Mouse (Mus musculus): ENCODE measurements at regions not wholly inside any gene's neighbourhood (a gene's known extent, or its start where the extent isn't known, plus 50 kb on each side); places are given as distances from the start of the nearest gene placed in this dataset.

DNA sequence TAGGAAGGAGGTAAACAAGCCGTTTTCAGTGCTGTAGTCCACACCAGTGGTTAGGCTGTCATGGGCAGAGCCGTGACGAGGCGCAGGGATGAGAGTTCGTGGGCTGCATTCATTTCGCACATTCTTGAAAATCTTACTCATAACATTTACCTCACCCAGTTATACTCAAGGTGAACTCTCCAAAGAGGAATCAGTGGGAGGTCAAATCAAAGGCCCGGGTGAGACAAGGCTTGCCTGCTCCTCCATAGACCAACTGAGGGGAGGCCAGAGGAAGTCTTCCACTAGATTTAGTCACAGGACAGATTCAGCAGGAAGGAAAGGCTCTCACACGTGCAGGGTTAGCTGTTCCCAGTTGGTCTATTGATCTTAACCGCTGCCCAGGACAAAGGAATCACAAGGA is 262.6 kb upstream of the Cxcr4 start:
- no peak for ATAC-seq (replicated peaks in 1 of 2; ENCODE audit: insufficient read depth in 1 of 2, low FRiP score in 2 of 2, low TSS enrichment in 1 of 2, low read depth in 1 of 2, poor library complexity in 2 of 2, severe bottlenecking in 2 of 2)

DNA sequence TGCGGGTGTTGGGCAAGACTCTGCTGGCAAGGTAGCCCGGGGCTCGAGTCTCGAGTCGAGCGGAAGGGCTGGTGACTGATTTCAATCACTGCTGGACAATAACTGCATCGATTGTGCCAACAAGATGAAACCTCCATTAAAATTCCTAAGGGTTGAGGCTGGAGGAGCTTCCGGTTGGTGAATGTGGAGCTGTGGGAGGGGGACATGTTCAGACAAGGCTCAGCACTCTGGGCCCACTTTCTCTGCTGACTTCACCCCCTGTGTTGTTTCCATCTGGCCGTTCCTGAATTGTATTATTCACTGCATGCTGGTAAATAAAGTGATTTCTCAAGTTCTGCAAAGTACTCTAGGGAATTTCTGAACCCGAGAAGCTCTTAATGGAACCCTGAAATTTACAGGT is 261.2 kb upstream of the Cxcr4 start:
- no peak for ATAC-seq (replicated peaks in 1 of 2; ENCODE audit: insufficient read depth in 1 of 2, low FRiP score in 2 of 2, low TSS enrichment in 1 of 2, low read depth in 1 of 2, poor library complexity in 2 of 2, severe bottlenecking in 2 of 2)

DNA sequence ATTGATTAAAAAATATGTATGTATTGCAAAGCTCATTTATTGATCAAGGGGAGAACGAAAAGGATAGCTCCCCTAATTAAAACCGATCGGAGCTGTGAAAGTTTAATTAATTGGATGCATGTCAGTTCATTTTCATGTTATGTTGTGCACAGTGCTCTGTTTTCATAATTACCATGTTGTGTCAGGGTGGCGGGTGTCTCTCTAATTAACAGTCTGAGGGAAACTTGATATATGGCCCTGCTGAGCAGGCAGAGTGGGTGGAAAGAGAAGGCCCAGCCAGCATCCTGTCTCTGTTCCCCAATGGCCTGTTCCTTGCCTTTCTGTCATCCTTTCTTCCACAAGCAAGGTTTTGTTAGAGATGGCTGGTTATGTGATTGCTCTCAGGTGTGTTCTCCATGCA is 245.3 kb upstream of the Cxcr4 start:
- no peak for ATAC-seq (replicated peaks in 1 of 2; ENCODE audit: insufficient read depth in 1 of 2, low FRiP score in 2 of 2, low TSS enrichment in 1 of 2, low read depth in 1 of 2, poor library complexity in 2 of 2, severe bottlenecking in 2 of 2)

DNA sequence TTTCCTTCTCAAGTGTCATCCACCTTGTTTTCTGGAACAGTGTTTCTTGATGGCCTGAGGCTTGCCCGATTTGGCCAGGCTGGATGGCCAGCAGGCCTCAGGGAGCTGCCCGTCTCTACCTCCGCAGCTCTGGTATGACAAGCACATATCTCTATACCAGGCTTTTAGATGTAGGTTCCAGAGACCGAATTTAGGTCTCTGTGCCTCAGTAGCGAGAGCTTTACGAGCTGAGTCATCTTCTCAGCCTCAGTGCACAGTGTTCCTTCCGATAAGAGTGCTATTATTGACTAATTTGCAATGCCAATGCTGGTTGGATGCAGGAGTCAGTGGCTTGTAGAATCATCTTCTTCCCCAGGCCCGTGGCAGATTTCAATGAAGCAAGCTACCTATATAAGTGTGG is 243.4 kb upstream of the Cxcr4 start:
- ATAC-seq (replicated peaks in 1 of 2; ENCODE audit: insufficient read depth in 1 of 2, low FRiP score in 2 of 2, low TSS enrichment in 1 of 2, low read depth in 1 of 2, poor library complexity in 2 of 2, severe bottlenecking in 2 of 2): no peak

DNA sequence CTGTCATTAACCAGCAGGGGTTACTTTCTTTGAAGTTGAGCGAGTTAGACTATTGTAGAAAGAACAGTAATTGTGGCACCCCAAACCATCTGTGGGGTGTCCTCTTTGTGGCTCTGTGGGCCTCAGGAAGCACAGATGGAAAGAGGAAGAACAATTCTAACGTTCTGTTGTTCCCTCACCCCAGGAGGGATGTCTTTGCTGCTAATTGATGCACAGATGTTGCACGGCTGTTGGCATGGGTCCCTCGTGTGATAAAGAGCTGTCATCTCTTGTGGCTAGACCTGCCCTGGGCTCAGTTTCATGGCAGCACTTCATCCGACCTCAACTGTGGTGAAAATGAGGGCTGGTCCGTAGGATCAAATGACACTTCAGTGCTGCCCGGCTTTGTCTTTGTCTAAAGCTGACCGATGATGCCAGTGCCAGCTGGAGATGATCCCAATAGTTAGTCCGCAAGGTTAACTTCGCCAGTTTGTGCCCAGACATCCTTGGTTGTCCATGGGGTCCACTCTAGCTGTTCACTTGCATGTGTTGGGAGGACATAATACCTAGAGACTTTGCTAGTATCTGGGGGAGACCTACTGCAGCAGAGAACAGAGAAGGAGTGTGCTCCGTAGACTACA is 241.1 kb upstream of the Cxcr4 start:
- ATAC-seq (replicated peaks in 1 of 2; ENCODE audit: insufficient read depth in 1 of 2, low FRiP score in 2 of 2, low TSS enrichment in 1 of 2, low read depth in 1 of 2, poor library complexity in 2 of 2, severe bottlenecking in 2 of 2): peak; percentile 75 to 83

DNA sequence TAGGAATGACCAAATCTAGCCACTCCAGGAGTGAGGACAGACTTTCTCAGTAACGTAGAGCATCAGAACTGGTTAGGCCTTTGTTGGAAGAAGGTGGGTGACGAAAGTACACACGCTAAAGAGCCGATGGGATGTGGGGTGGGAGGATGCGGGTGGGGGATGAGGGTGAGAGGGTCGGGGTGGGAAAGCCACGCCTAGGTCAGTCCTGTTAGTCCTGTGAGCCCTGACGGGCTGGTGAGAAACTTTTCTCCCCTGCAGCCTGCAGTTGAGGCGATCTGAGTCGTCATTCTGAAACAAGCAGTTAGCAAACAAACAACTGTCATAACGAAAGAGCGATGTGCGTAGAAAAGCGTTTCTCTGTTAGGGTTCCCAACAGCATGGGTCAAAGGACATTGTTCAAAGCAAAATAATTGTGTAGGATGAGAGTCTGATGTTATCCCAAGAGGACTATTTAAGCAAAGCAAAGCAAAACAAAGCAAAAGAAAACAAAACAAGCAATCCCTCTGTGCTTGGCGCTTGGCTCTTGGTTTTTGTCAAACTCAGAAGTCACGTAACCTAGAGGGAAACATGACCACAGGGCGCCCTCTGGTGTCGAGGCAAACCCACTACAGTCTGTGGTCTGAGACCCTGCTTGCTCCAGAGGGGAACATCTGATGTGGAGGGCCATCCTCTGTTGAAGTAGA is 240.2 kb upstream of the Cxcr4 start:
- peak; percentile 69 to 73 for ATAC-seq (replicated peaks in 1 of 2; ENCODE audit: insufficient read depth in 1 of 2, low FRiP score in 2 of 2, low TSS enrichment in 1 of 2, low read depth in 1 of 2, poor library complexity in 2 of 2, severe bottlenecking in 2 of 2)

DNA sequence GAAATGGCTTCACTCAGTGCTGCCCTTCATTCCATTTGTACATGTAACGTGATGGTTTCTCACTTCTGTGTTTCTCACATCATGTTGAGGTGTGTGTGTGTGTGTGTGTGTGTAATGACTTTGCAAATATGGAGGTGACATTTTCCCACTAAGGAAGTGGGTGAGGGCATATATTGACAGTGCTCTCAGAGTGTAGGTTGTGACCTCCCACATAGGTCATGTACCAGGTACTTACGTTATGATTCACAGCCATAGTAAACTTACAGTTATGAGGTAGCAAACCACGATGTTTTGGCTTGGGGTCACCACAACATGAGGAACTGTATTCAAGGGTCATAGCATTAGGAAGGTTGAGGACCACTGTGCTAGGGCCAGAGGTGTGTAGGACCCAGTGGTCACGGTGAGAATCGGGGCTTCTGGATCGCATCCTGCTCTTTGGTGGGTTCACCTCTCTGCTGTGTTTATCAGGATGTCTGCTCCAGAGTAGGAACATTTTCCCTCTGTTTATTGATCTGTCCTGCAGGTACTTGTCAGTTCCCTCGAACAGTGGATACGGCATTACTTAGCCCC is 238.7 kb upstream of the Cxcr4 start:
- no peak for ATAC-seq (replicated peaks in 1 of 2; ENCODE audit: insufficient read depth in 1 of 2, low FRiP score in 2 of 2, low TSS enrichment in 1 of 2, low read depth in 1 of 2, poor library complexity in 2 of 2, severe bottlenecking in 2 of 2)

DNA sequence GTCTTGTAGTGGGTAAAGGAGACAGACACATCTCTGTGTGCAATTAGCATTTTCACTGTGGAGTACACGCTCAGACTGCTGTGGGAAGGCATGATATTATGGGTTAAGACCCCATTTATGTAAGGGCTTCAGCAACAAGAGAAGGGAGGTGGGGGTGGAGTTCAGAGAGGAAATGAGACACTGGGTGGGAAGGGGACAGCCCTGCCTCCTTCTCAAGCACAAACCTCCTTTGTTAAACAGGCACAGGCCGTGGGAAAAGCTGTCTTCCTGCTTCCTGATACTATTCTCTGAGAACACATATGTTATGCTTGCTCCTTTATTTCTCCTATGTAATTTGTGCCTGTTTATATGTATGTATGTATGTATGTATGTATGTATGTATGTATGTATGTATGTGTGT is 237.4 kb upstream of the Cxcr4 start:
- ATAC-seq (replicated peaks in 1 of 2; ENCODE audit: insufficient read depth in 1 of 2, low FRiP score in 2 of 2, low TSS enrichment in 1 of 2, low read depth in 1 of 2, poor library complexity in 2 of 2, severe bottlenecking in 2 of 2): no peak

DNA sequence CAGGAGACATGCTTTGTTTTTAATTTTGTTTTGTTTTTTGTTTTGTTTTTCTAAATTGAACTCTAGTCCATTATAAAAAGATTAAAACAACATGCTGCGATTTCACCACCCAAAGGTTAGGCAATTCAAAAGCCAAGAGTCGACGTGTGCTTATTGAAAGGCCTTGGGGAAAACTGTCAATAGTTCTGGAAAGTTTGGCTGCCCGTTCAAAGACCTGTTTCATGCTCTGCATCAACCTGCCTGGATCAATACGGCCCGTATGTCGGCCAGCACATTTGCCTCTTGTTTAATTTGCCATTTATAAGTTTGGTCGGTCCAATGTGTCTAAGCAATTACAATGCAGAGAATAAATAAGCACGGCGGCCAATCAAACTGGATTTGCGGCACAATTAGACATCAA is 234.3 kb upstream of the Cxcr4 start:
- ATAC-seq (replicated peaks in 1 of 2; ENCODE audit: insufficient read depth in 1 of 2, low FRiP score in 2 of 2, low TSS enrichment in 1 of 2, low read depth in 1 of 2, poor library complexity in 2 of 2, severe bottlenecking in 2 of 2): no peak

DNA sequence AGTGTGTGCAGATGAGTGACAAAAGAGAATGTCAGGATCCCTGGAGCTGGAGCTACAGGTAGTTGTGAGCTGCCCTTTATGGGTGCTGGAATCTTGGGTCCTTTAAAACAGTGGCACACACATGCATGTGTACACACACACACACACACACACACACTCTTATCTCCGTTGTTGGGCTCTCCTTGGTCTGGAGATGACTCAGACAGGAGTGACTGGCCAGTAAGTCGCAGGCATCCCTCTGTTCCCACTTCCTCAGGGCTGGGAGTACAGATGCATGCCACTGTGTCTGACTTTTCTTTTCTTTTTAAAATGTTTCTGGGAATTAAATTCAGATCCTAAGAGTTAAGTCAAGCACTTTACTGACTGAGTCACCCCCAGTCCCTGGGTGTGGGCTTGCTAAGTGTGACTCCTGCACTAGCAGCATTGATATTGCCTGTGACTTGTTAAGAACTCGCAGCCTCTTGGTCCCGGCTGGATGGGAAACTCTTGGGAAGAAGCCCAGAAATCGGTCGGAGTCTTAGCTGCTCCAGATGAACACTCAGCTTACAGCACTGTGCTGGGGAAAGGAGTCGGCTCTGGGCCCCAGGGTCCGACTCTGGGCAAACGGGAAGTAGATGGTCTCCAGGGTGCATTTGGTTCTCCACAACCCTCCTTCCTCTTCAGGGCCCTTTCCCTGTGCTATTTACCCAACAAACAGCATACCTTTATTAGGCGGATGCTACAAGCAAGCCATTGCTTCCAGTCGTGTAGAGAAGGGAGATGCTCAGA is 233.0 kb upstream of the Cxcr4 start:
- peak in 1 of 2 experiments; percentile 36; a peak in 1 of 4 replicates for ATAC-seq (replicated peaks in 1 of 2; ENCODE audit: insufficient read depth in 1 of 2, low FRiP score in 2 of 2, low TSS enrichment in 1 of 2, low read depth in 1 of 2, poor library complexity in 2 of 2, severe bottlenecking in 2 of 2)

DNA sequence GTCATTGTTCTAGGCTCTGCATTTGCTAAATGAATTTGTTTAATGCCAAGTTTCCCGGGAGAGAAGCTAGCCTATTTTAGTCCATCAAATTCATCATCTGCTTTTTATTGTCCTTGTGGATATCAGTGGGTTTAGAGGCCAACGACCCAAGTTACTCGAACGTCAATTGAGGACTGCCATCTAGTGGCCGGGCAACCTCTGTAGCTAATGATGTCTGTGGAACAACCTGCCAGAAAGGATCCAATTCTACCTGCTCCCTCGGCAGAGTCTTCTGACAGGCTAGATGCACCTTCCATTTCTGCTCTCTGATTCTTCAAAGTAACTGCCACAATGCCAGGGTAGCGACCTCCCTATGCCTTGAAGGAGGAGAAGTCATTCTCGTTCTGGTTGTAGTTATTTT is 232.1 kb upstream of the Cxcr4 start:
- ATAC-seq (replicated peaks in 1 of 2; ENCODE audit: insufficient read depth in 1 of 2, low FRiP score in 2 of 2, low TSS enrichment in 1 of 2, low read depth in 1 of 2, poor library complexity in 2 of 2, severe bottlenecking in 2 of 2): peak; percentile 64 to 73

DNA sequence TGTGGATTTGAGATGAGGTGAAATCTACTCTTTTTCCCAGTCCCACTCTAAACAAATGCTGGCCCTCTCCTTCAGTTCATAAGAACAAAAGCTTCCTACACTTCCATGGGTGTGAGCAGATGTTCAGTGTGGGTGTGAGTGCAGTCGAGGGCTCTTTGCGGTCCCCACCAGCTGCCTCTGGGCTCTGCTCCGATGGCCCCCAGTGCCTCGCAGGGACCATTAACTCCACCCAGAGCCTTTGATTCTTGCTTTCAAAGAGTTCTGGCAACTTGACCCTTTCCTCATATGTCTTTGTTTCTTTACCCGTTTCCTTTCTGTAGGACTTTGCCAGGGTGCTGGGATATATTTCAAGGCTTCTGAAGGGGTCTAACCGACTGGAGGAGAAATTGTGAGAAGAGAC is 229.9 kb upstream of the Cxcr4 start:
- no peak for ATAC-seq (replicated peaks in 1 of 2; ENCODE audit: insufficient read depth in 1 of 2, low FRiP score in 2 of 2, low TSS enrichment in 1 of 2, low read depth in 1 of 2, poor library complexity in 2 of 2, severe bottlenecking in 2 of 2)

DNA sequence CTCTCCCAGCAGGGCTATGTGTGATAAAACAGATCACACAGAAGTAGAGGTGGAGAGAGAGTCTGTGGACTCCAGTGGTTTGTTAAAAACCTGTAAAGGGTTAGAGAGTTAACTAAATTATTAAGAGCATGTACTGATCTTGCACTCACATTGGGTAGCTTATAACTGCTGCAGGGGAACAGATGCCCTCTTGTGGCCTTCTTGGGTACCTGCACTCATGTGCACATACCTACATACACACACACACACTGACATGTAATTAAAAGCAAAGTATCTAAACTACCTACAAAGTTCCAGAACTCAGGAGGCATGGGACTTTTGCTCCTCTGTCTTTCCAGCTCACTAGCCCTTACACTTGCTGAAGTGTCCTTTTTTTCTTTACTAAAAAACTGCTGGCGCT is 228.4 kb upstream of the Cxcr4 start:
- no peak for ATAC-seq (replicated peaks in 1 of 2; ENCODE audit: insufficient read depth in 1 of 2, low FRiP score in 2 of 2, low TSS enrichment in 1 of 2, low read depth in 1 of 2, poor library complexity in 2 of 2, severe bottlenecking in 2 of 2)

DNA sequence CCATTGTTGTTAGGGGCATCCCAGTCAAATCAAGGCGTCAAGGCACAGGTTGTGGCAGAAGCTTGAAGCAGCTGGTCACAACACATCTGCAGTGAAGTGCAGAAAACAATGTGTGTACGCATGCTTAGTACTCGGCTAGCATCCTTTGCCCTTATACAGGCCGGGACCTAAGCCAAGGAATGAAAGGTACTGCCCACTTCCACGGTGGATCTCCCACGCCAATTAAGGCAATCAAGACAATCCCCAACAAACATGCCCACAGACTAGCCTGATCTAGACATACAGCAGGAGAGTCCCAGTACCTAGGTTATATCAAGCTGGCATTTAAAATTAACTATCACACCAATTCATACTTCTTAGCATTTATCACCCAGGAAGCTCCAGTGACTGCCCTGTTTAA is 227.5 kb upstream of the Cxcr4 start:
- no peak for ATAC-seq (replicated peaks in 1 of 2; ENCODE audit: insufficient read depth in 1 of 2, low FRiP score in 2 of 2, low TSS enrichment in 1 of 2, low read depth in 1 of 2, poor library complexity in 2 of 2, severe bottlenecking in 2 of 2)

DNA sequence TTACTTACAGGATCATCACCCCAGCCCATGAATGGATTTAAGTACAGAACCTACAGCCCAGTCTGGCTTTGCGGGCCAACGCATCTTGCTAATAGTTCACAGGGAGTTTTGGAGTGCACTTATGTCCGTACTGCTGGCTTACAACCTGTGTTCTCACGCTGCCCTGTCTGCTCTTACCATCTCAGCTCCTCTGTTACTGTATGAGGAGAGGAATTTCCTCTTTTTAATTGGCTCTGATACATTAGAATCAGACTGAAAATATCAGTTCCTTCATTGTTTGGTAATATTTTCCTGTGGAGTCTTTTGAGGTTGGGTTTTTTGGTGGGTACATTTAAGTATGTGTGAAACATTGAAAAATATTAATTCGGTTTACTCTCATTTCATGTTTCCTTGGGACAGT is 221.3 kb upstream of the Cxcr4 start:
- no peak for ATAC-seq (replicated peaks in 1 of 2; ENCODE audit: insufficient read depth in 1 of 2, low FRiP score in 2 of 2, low TSS enrichment in 1 of 2, low read depth in 1 of 2, poor library complexity in 2 of 2, severe bottlenecking in 2 of 2)

DNA sequence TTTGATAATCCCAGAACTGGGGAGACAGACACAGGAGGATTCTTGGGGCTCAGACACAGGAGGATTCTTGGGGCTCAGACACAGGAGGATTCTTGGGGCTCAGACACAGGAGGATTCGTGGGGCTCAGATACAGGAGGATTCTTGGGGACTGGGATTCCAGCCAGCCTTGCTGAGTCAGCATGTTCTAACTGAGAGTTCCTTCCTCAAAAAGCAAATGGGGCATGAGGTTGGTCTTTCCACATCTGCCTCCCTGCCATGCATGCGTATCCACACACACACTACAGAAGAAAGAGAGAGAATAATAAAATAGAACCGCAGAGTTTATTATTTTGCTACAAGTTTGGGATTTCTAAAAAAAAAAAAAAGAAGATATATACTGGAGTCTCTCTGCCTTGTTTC is 218.8 kb upstream of the Cxcr4 start:
- ATAC-seq (replicated peaks in 1 of 2; ENCODE audit: insufficient read depth in 1 of 2, low FRiP score in 2 of 2, low TSS enrichment in 1 of 2, low read depth in 1 of 2, poor library complexity in 2 of 2, severe bottlenecking in 2 of 2): peak; percentile 69 to 72

DNA sequence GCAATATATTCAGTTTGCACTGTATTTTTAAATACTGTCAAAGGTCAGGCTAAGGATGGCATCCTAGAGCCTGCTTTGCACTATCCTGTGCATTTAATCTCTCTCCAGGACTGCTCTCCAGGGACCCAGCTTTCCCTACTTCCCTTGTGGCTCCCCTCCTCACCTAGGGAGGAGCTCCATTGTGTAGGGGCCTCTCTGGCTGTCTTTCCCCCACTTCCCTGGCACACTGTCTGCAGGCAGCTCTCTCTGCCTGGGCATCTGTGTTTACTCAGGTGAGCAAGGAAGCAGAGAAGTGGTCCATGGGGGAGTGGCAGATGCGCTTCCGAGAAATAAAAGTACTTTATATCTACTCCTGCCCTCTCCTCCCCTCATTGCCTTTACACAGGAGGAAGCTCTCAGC is 218.0 kb upstream of the Cxcr4 start:
- ATAC-seq (replicated peaks in 1 of 2; ENCODE audit: insufficient read depth in 1 of 2, low FRiP score in 2 of 2, low TSS enrichment in 1 of 2, low read depth in 1 of 2, poor library complexity in 2 of 2, severe bottlenecking in 2 of 2): no peak

DNA sequence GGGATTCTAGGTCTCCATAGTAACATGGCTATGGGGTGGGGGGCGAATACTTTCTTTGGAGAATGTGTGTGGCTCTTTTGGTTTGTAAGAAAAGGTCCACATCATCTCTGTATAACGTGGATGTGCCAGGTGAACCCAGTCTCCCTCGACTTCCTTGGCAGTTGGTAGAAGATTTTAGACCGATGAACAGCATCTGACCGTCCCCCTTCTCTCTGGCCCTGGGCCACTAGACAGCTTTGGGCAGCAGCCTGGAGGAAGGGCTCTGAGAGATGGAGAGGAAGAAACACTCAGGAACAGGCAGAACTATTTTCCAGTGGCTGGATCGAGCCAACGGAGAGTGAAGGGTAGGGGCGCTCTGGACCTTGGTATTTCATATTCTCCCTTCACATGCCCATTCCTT is 217.5 kb upstream of the Cxcr4 start:
- ATAC-seq (replicated peaks in 1 of 2; ENCODE audit: insufficient read depth in 1 of 2, low FRiP score in 2 of 2, low TSS enrichment in 1 of 2, low read depth in 1 of 2, poor library complexity in 2 of 2, severe bottlenecking in 2 of 2): no peak
